Mouse (Mus musculus): ENCODE results near the gene Mrtfb. TPM values are rescaled to one million over a fixed set of nuclear protein-coding genes. Genes with fewer than 3 reads are reported as not detected.
"Not testable (repeated sequence)": the region's sequence is repeated elsewhere in the genome, so short reads cannot be mapped to it uniquely, and the experiment has no call there.

Gene Mrtfb
- polyA plus RNA-seq, 1 experiment: 25.2 TPM

DNA sequence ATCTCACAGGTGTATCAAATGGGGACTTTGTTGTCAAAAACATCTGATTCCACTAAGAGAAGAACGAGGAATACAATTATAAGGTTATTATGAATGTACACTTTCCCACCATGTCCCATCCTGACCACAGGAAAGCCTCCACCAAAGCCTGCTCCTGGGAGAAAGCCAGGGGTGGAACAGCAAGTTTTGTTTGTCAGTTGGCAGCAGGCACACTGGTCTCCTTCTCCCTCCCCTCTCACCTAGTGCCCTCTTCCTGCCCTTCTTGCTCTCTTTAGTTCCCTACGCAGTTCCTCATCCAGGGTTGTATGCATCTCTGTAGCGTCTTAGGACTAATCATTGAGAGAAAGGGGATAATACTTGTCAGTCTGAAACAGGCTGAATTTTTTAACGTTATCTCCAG lies 81.8 kb downstream of the Mrtfb start:
- Histone ChIP-seq H3K4me3 (ENCODE audit: insufficient read depth, low read length) (no peak overlapping the region), H3K27ac (ENCODE audit: insufficient read depth, low read length) (no peak overlapping the region), H3K4me1 (ENCODE audit: control insufficient read depth, insufficient read depth, low read length) (no peaks in the 10 kb centered on the region)
- TF ChIP-seq POLR2A (IDR thresholded peaks at IDR 0.05; ENCODE audit: low read depth, low read length) (no peak), CTCF (IDR thresholded peaks at IDR 0.05; ENCODE audit: borderline replicate concordance, insufficient read depth, low read length) (no peak)

DNA sequence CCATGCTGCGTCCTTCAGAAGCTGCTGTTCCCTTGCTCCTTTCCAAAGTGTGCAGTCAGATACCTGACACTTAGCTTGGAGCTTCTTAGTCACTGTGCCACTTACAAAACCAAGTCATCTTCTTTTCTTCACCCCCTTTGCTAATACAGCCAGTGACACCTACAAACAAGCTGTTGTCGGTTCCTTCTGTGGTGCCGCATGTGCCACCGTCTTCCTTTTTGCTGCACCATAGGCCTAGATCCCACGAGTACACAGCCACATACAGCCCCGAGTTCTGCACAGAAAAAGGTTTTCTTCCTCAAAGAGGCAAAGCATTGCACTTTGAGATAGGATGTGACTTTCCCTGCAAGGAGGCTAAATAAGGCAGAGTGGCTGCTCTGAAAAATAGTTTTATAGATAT lies 83.2 kb downstream of the Mrtfb start:
- TF ChIP-seq CTCF (IDR thresholded peaks at IDR 0.05; ENCODE audit: borderline replicate concordance, insufficient read depth, low read length) (no peak), POLR2A (IDR thresholded peaks at IDR 0.05; ENCODE audit: low read depth, low read length) (no peak)
- no peak overlapping the region for H3K27ac ChIP-seq (ENCODE audit: insufficient read depth, low read length)
- H3K4me3 ChIP-seq (ENCODE audit: insufficient read depth, low read length): no peak overlapping the region
- H3K4me1 ChIP-seq (ENCODE audit: control insufficient read depth, insufficient read depth, low read length): no peaks in the 10 kb centered on the region

DNA sequence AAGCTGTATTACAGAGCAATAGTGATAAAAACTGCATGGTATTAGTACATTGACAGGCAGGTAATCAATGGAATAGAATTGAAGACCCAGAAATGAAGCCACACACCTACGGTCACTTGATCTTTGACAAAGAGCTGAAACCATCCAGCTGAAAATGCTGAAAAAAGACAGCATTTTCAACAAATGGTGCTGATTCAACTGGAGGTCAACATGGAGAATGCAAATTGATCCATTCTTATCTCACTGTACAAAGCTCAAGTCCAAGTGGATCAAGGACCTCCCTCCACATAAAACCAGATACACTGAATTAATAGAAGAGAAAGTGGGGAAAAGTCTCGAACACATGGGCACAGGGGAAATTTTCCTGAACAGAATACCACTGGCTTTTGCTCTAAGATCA lies 89.5 kb downstream of the Mrtfb start:
- not testable (repeated sequence) for H3K4me1 ChIP-seq (ENCODE audit: control insufficient read depth, insufficient read depth, low read length); H3K4me3 ChIP-seq (ENCODE audit: insufficient read depth, low read length); H3K27ac ChIP-seq (ENCODE audit: insufficient read depth, low read length)

DNA sequence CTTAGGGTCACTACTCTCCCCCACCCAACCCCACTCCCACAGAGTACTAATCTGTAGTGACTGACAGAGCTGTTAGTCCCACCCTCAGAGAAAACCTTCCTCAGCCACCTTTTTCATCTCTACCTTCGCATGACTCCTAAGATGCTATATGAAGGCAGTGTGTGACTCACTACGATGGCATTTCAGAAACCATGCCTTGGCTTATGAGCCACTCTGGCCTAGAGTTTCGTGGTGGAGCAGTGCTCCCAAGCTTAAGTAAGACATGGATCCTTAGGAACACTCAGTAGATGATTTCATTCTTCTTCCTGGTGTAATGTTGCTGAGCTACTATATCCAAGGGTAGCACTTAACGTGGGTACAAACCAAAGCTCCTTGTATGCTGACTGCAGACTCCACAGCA lies 94.4 kb downstream of the Mrtfb start:
- no peak overlapping the region for H3K4me3 ChIP-seq (ENCODE audit: insufficient read depth, low read length)
- peak overlapping the region; percentile 44; the same call in 1 of the 2 replicates for H3K27ac ChIP-seq (ENCODE audit: insufficient read depth, low read length)
- H3K4me1 ChIP-seq (ENCODE audit: control insufficient read depth, insufficient read depth, low read length): peaks cover 5% of the 10 kb centered on the region
- TF ChIP-seq CTCF (IDR thresholded peaks at IDR 0.05; ENCODE audit: borderline replicate concordance, insufficient read depth, low read length) (no peak), POLR2A (IDR thresholded peaks at IDR 0.05; ENCODE audit: low read depth, low read length) (no peak)

DNA sequence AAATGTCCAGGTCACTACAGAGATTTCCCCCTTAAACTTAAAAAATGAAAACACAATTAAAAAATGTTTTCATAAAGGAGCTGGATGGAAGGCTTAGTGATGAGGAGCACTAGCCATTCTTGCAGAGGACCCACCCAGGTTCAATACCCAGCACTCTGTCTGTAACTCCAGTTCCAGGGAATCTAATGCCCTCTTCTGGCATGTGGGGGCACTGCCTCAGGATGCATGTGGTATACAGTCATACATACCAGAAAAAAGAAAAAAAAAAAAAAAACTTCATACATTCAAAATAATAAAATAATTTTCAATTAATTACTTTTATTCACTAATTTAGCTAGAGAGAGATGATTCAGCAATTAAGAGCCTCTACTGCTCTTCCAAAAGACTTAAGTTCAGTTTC lies 95.0 kb downstream of the Mrtfb start:
- TF ChIP-seq CTCF (IDR thresholded peaks at IDR 0.05; ENCODE audit: borderline replicate concordance, insufficient read depth, low read length): no peak
- H3K27ac ChIP-seq (ENCODE audit: insufficient read depth, low read length): peak overlapping the region; percentile 44; the same call in 1 of the 2 replicates
- peaks cover 5% of the 10 kb centered on the region for H3K4me1 ChIP-seq (ENCODE audit: control insufficient read depth, insufficient read depth, low read length)
- H3K4me3 ChIP-seq (ENCODE audit: insufficient read depth, low read length): no peak overlapping the region

DNA sequence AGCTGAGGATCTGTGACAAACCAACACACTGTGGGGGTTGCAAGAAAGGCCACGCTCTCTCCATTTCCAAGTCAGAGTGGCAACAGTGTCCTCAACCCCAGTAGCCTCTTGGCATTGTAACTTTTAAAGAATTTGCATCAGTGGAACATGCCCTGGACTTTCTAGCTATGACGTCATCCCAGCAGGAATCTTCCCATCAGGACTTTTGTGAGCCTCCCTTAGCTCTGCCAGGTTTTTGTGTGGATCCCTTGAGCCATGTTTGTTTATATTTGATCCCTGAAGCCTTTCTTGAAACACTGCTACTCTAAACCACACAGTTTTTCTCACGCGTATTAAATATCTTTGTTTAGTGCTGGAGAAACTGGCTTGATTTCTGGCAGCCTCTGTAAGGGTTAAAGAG lies 97.6 kb downstream of the Mrtfb start:
- H3K4me1 ChIP-seq (ENCODE audit: control insufficient read depth, insufficient read depth, low read length): peaks cover 13% of the 10 kb centered on the region
- H3K27ac ChIP-seq (ENCODE audit: insufficient read depth, low read length): no peak overlapping the region
- no peak for TF ChIP-seq POLR2A (IDR thresholded peaks at IDR 0.05; ENCODE audit: low read depth, low read length)
- TF ChIP-seq CTCF (IDR thresholded peaks at IDR 0.05; ENCODE audit: borderline replicate concordance, insufficient read depth, low read length): no peak
- no peak overlapping the region for H3K4me3 ChIP-seq (ENCODE audit: insufficient read depth, low read length)

DNA sequence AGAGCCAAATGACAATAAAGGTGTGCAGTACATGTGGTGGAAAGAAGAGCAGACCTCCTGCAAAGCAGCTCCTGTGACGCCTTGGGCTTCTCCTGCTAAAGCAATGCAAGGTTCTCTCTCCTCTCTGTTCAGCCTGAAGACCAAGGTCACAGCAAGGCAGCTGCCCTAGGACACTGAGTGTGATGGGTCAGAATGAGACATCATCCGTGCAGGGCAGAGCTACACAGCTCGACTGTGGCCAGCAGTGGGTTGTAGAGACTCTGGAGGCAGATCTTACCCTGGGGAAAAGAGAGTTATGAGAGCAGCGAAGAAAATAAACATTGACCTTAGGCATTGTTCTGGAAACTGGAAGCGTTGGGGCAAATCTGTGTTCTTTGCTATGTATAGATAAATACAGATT lies 98.2 kb downstream of the Mrtfb start:
- Histone ChIP-seq H3K4me1 (ENCODE audit: control insufficient read depth, insufficient read depth, low read length) (peaks cover 15% of the 10 kb centered on the region), H3K27ac (ENCODE audit: insufficient read depth, low read length) (no peak overlapping the region), H3K4me3 (ENCODE audit: insufficient read depth, low read length) (no peak overlapping the region)
- TF ChIP-seq POLR2A (IDR thresholded peaks at IDR 0.05; ENCODE audit: low read depth, low read length) (no peak), CTCF (IDR thresholded peaks at IDR 0.05; ENCODE audit: borderline replicate concordance, insufficient read depth, low read length) (no peak)

DNA sequence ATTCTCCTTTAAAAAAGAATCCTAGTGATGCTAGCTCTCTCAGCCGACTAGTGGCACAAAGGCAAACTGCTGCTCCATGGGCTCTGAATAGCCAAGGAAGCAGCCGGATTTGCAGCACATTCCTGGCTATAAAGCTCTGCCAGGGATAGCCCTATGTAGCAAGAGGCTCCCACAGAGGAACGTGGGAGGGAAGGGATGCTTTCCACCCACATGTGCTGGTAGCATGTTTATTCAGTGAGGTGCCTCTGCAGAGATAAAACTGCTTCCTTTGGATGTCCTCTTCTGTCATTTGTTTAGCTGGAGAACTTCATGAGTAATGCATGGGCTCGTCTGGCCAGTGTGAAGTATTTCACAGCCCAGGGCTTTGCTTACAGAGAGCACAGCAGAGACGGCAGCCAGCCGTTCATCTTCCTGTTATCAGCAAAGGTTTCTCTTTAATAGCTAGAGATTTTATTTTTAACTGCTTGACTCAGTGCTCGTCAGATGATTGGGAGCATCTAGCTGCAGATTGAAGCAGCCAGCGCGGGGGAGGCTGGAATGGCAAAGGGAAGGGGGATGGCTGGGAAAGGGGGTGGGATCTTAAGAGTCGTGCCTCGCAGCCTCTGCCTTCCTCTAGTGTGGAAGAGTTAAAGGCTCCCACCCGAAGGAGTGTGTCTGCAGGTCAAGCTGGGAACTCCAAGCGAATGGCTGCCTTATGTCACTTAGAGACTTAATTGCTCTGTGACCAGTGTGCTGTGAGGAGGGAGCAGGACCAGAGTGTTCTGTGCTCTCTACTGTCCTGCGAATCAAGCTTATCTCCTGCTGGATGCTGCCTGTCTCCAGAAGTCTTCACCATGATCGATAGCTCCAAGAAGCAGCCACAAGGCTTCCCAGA lies 101.8 kb downstream of the Mrtfb start:
- TF ChIP-seq CTCF (IDR thresholded peaks at IDR 0.05; ENCODE audit: borderline replicate concordance, insufficient read depth, low read length) (peak; percentile 34; the same call in 1 of the 2 replicates), POLR2A (IDR thresholded peaks at IDR 0.05; ENCODE audit: low read depth, low read length) (no peak)
- Histone ChIP-seq H3K4me3 (ENCODE audit: insufficient read depth, low read length) (peak overlapping the region; percentile 7; the same call in 1 of the 2 replicates), H3K4me1 (ENCODE audit: control insufficient read depth, insufficient read depth, low read length) (peaks cover 14% of the 10 kb centered on the region), H3K27ac (ENCODE audit: insufficient read depth, low read length) (peak overlapping the region; percentile 60)

DNA sequence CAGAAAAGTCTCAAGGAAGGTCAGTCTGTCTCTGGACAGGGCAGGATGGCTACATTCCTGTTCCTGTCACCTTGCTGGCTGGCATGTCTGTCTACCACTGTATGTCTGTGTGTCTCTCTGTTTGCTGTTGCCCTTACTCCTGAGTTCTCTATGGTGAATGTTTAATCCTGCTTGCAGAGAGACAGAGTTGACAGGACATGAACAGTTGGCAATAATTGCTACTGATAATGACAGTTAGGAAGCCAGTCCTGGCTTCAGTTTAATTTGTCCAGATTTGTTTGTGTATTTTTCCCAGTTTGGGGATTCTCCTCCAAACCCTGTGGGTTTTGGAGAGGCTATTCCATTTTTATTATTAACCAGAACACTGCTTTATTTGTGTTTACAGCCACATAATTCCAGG lies 102.5 kb downstream of the Mrtfb start:
- H3K4me1 ChIP-seq (ENCODE audit: control insufficient read depth, insufficient read depth, low read length): peaks cover 13% of the 10 kb centered on the region
- H3K4me3 ChIP-seq (ENCODE audit: insufficient read depth, low read length): peak overlapping the region; percentile 7; the same call in 1 of the 2 replicates
- TF ChIP-seq POLR2A (IDR thresholded peaks at IDR 0.05; ENCODE audit: low read depth, low read length) (no peak), CTCF (IDR thresholded peaks at IDR 0.05; ENCODE audit: borderline replicate concordance, insufficient read depth, low read length) (no peak)
- H3K27ac ChIP-seq (ENCODE audit: insufficient read depth, low read length): peak overlapping the region; percentile 60

DNA sequence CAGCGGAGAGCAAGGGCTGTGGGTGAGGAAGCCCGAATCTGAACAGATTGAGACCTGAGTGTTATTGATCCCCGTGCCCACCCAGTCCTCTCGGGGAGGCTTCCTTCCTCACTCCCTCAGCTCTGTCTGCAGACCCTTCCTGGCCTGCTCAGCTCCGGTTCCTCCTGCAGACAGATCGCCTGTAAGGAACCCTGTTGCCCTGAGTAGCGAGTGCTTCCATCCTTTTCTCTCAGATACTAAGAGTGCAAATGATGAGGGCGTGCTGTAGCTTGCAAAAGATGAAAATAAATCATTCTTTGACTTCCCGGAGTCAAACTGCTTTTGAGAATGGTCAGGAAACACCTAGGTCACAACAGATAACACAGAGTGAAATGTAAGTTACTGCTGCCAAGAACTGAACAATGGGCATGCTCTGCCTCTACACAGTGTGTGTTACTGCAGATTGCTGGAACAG lies 103.2 kb downstream of the Mrtfb start:
- Histone ChIP-seq H3K4me1 (ENCODE audit: control insufficient read depth, insufficient read depth, low read length) (peaks cover 11% of the 10 kb centered on the region), H3K27ac (ENCODE audit: insufficient read depth, low read length) (no peak overlapping the region), H3K4me3 (ENCODE audit: insufficient read depth, low read length) (no peak overlapping the region)
- TF ChIP-seq CTCF (IDR thresholded peaks at IDR 0.05; ENCODE audit: borderline replicate concordance, insufficient read depth, low read length) (no peak), POLR2A (IDR thresholded peaks at IDR 0.05; ENCODE audit: low read depth, low read length) (no peak)
